Comparison of ENCODE assay signal across 10 mouse cellular contexts in the genomic region with DNA sequence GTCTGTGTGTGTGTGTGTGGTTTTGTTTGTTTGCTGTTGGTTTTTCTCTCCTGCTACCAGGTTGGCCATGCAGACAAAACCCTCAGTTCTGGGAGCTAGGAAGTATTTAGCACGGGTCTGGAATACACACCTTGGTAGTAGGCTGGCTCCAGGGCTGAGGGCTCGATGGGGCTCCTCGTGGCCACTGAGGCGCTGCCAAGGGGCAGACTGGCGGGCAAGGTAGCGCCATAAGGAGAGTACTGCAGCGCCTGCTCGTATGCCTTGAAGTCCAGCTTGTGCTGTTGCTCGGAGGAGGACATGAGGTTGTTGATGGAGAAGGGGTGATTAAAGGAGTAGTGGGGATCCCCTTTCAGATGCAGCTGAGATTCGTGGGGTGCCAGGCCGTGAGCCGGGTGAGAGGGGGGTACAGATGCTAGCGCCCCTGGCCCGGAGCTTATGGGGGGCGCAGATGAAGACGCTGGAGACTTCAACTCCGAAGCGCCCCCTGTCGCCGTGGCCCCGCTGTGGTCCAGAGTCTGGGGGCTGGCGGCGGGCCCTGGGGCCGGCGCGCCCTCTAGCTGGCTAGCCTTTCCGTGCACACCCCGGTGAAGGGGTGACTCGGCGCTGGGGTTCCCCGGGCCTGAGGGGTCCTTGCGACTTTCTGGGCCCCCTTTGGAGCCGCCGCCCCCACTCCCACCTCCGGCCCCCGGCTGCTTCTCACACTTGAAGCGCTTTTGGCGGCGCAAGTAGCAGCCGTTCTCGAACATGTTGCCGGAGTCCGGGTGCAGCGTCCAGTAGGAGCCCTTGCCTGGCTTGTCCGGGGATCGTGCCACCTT. TPM values are rescaled to one million over a fixed set of nuclear protein-coding genes. Genes with fewer than 3 reads are reported as not detected.
DNase-seq lines count a peak whose midpoint lies in the region; ATAC-seq lines count a peak whose summit lies in the region.
"Had no signal": no experiment of that assay in that cellular context is flagged by ENCODE, and none has a peak within 500 bp of the region (broad histone marks: within the 10 kb centered on the region; RNA-seq: fewer than 3 reads in every experiment).

No protein-coding gene starts in this region.

- peak overlapping the region; percentile 24 for H3K4me3 ChIP-seq in kidney, embryonic 16.5 days (ENCODE audit: low read length)
- peak overlapping the region; percentile 24 for H3K4me3 ChIP-seq in forebrain, embryonic 12.5 days (replicated peaks)
- peak overlapping the region; percentile 24 for H3K4me3 ChIP-seq in limb, embryonic 13.5 days
- peak overlapping the region; percentile 18 for H3K4me3 ChIP-seq in midbrain, embryonic 14.5 days (replicated peaks; ENCODE audit: low read depth, low read length)
- H3K4me3 ChIP-seq: myocyte had no signal

- H3K9me3 ChIP-seq in kidney, embryonic 16.5 days (ENCODE audit: low read length): no peaks in the 10 kb centered on the region
- no peaks in the 10 kb centered on the region for H3K9me3 ChIP-seq in forebrain, embryonic 12.5 days
- H3K9me3 ChIP-seq in limb, embryonic 13.5 days: no peaks in the 10 kb centered on the region
- no peaks in the 10 kb centered on the region for H3K9me3 ChIP-seq in midbrain, embryonic 14.5 days (ENCODE audit: control insufficient read depth, low read length)

- H3K36me3 ChIP-seq in kidney, embryonic 16.5 days (ENCODE audit: insufficient read depth, low read length): no peaks in the 10 kb centered on the region
- H3K36me3 ChIP-seq in forebrain, embryonic 12.5 days (replicated peaks): no peaks in the 10 kb centered on the region
- no peaks in the 10 kb centered on the region for H3K36me3 ChIP-seq in limb, embryonic 13.5 days
- no peaks in the 10 kb centered on the region for H3K36me3 ChIP-seq in midbrain, embryonic 14.5 days (ENCODE audit: control insufficient read depth, insufficient read depth, low read length)

- H3K27me3 ChIP-seq in kidney, embryonic 16.5 days (ENCODE audit: insufficient read depth, low read length): peaks cover 81% of the 10 kb centered on the region
- peaks cover 80% of the 10 kb centered on the region for H3K27me3 ChIP-seq in forebrain, embryonic 12.5 days
- peaks cover 87% of the 10 kb centered on the region for H3K27me3 ChIP-seq in limb, embryonic 13.5 days
- peaks cover 81% of the 10 kb centered on the region for H3K27me3 ChIP-seq in midbrain, embryonic 14.5 days (ENCODE audit: control insufficient read depth, insufficient read depth, low read length)

- 2% methylated on average over 43 of the region's 46 CpGs for WGBS in kidney, embryonic 16.5 days
- WGBS in forebrain, embryonic 12.5 days: under 1% methylated on average over 46 of the region's 46 CpGs
- 2% methylated on average over 46 of the region's 46 CpGs for WGBS in limb, embryonic 13.5 days
- WGBS in midbrain, embryonic 14.5 days: under 1% methylated on average over 46 of the region's 46 CpGs

- no peak overlapping the region for H3K27ac ChIP-seq in kidney, embryonic 16.5 days (ENCODE audit: low read length)
- no peak overlapping the region for H3K27ac ChIP-seq in forebrain, embryonic 12.5 days
- H3K27ac ChIP-seq in limb, embryonic 13.5 days: no peak overlapping the region
- peak overlapping the region; percentile 52; the same call in 1 of the 2 replicates for H3K27ac ChIP-seq in midbrain, embryonic 14.5 days (replicated peaks; ENCODE audit: low read depth, low read length)

- H3K4me1 ChIP-seq in kidney, embryonic 16.5 days (ENCODE audit: insufficient read depth, low read length): peaks cover 38% of the 10 kb centered on the region
- H3K4me1 ChIP-seq in forebrain, embryonic 12.5 days: peaks cover 48% of the 10 kb centered on the region
- H3K4me1 ChIP-seq in limb, embryonic 13.5 days: peaks cover 37% of the 10 kb centered on the region
- peaks cover 16% of the 10 kb centered on the region; the same call in 1 of the 2 replicates for H3K4me1 ChIP-seq in midbrain, embryonic 14.5 days (ENCODE audit: control insufficient read depth, insufficient read depth, low read length)

- DNase-seq in kidney, postnatal 10 days: no peak
- DNase-seq in midbrain, embryonic 14.5 days: peak; percentile 49
- no peak for DNase-seq in ovary, adult 18-20 months (ENCODE audit: low spot score)
- no peak for DNase-seq in left cerebral cortex, adult 11 months (ENCODE audit: low spot score)
- no peak for DNase-seq in adrenal gland, adult 8-10 months

- H3K4me2 ChIP-seq in kidney, embryonic 16.5 days (replicated peaks; ENCODE audit: low read depth, low read length): peak overlapping the region; percentile 29; the same call in 1 of the 2 replicates
- H3K4me2 ChIP-seq in forebrain, embryonic 12.5 days: peak overlapping the region; percentile 35
- peak overlapping the region; percentile 44 for H3K4me2 ChIP-seq in limb, embryonic 13.5 days (replicated peaks)
- peak overlapping the region; percentile 31 for H3K4me2 ChIP-seq in midbrain, embryonic 14.5 days (ENCODE audit: low read length)

- no peak overlapping the region for H3K9ac ChIP-seq in kidney, embryonic 16.5 days (replicated peaks; ENCODE audit: low read length)
- H3K9ac ChIP-seq in forebrain, embryonic 12.5 days: no peak overlapping the region
- H3K9ac ChIP-seq in limb, embryonic 13.5 days: no peak overlapping the region
- H3K9ac ChIP-seq in midbrain, embryonic 14.5 days (replicated peaks; ENCODE audit: low read length): peak overlapping the region; percentile 29; the same call in 1 of the 2 replicates

- no peak for ATAC-seq in kidney, embryonic 16.5 days (ENCODE audit: low FRiP score, low TSS enrichment)
- peak; percentile 36; the same call in 1 of the 2 replicates for ATAC-seq in forebrain, embryonic 12.5 days (ENCODE audit: low FRiP score)
- ATAC-seq in limb, embryonic 13.5 days (ENCODE audit: low FRiP score, low read depth): no peak
- ATAC-seq in midbrain, embryonic 14.5 days (ENCODE audit: low FRiP score, low TSS enrichment): no peak

RNA-seq across cellular contexts. Expression of gene Foxa1, which starts 4.6 kb away (rescaled TPM):
- polyA plus RNA-seq in kidney, embryonic 16.5 days (2015; fragmentation: Nextera tagmentation; extraction: Ambion mirVana): 0.86 and 1.2 TPM in 2 replicates
- polyA plus RNA-seq in forebrain, embryonic 12.5 days (2016; fragmentation: Nextera tagmentation; extraction: Ambion mirVana): 0.74 and 1.1 TPM in 2 replicates
- polyA plus RNA-seq in limb, embryonic 13.5 days (2015; fragmentation: Nextera tagmentation; extraction: Ambion mirVana): 0.09 TPM in 1 of 2 replicates, not detected in the other
- 2.4 and 3.1 TPM in 2 replicates for polyA plus RNA-seq in midbrain, embryonic 14.5 days (2014; fragmentation: Nextera tagmentation; extraction: Ambion mirVana)
- not detected for total RNA-seq in adrenal gland, adult 8-10 months (2022)
- total RNA-seq: MEL had no signal
- polyA plus RNA-seq: myocyte had no signal

RNA-seq across cellular contexts. Expression of gene Ttc6, which starts 21.8 kb away (rescaled TPM):
- 0.15 and 0.17 TPM in 2 replicates for polyA plus RNA-seq in kidney, embryonic 16.5 days (2015; fragmentation: Nextera tagmentation; extraction: Ambion mirVana)
- polyA plus RNA-seq in forebrain, embryonic 12.5 days (2016; fragmentation: Nextera tagmentation; extraction: Ambion mirVana): 0.46 and 0.97 TPM in 2 replicates
- 0.20 TPM in 2 replicates for polyA plus RNA-seq in limb, embryonic 13.5 days (2015; fragmentation: Nextera tagmentation; extraction: Ambion mirVana)
- 1.4 and 1.6 TPM in 2 replicates for polyA plus RNA-seq in midbrain, embryonic 14.5 days (2014; fragmentation: Nextera tagmentation; extraction: Ambion mirVana)
- total RNA-seq in adrenal gland, adult 8-10 months (2022): not detected
- total RNA-seq: MEL had no signal
- polyA plus RNA-seq: myocyte had no signal
